Mouse (Mus musculus) MEL (cell line): ENCODE data around the gene Ftcd. TPM values are rescaled to one million over a fixed set of nuclear protein-coding genes. Genes with fewer than 3 reads are reported as not detected.
A peak's percentile ranks its signal among the peaks of the same experiment; 100 is the strongest.

ENCODE experiments used
- DNase-seq: peaks from one replicate; pipeline ENCODE4 v3.0.0; 2011; ENCODE audit warnings: low read depth, low spot score
- H3K27ac ChIP-seq: 2 replicates; pipeline ENCODE4 v1.5.1; 2012; ENCODE audit warnings: low read depth, mild to moderate bottlenecking, control low read depth, low read length, moderate library complexity; ENCODE audit not compliant: control insufficient read depth
- H3K27me3 ChIP-seq, 2 experiments: fragments of 150-350 bp in 1 of 2; sonication (generic) in 1 of 2; 2 replicates each; pipeline ENCODE4 v1.6.1; 2012; ENCODE audit warnings: low read length in 2 of 2, mild to moderate bottlenecking in 2 of 2, improper control_type of control experiment in 1 of 2, moderate library complexity in 1 of 2; ENCODE audit not compliant: insufficient read depth in 2 of 2, control insufficient read depth in 1 of 2
- H3K36me3 ChIP-seq, 2 experiments: 2 replicates each; pipeline ENCODE4 v1.6.1; 2012 to 2014; ENCODE audit warnings: low read length in 2 of 2, improper control_type of control experiment in 1 of 2, inconsistent platforms in 1 of 2, mild to moderate bottlenecking in 1 of 2; ENCODE audit not compliant: insufficient read depth in 2 of 2, control insufficient read depth in 1 of 2
- H3K4me1 ChIP-seq, 2 experiments: fragments of 150-350 bp in 1 of 2; sonication (generic) in 1 of 2; 2 replicates each; pipeline ENCODE4 v1.6.1; 2012; ENCODE audit warnings: low read length in 2 of 2, improper control_type of control experiment in 1 of 2, mild to moderate bottlenecking in 1 of 2; ENCODE audit not compliant: insufficient read depth in 2 of 2, control insufficient read depth in 1 of 2
- H3K4me3 ChIP-seq, 2 experiments: fragments of 150-350 bp in 1 of 2; sonication (generic) in 1 of 2; 2 replicates each; pipeline ENCODE4 v1.5.1; 2012; ENCODE audit warnings: low read depth in 2 of 2, low read length in 2 of 2, mild to moderate bottlenecking in 2 of 2, moderate library complexity in 2 of 2, control low read depth in 1 of 2, improper control_type of control experiment in 1 of 2; ENCODE audit not compliant: control insufficient read depth in 1 of 2, insufficient read depth in 1 of 2
- H3K79me2 ChIP-seq: 2 replicates; pipeline ENCODE4 v1.6.1; 2012; ENCODE audit warnings: mild to moderate bottlenecking, low read length, moderate library complexity; ENCODE audit not compliant: control insufficient read depth, poor library complexity, insufficient read depth
- H3K9ac ChIP-seq: 2 replicates; pipeline ENCODE4 v1.6.1; 2012; ENCODE audit warnings: low read depth, mild to moderate bottlenecking, control low read depth, low read length, moderate library complexity; ENCODE audit not compliant: control insufficient read depth, poor library complexity, severe bottlenecking
- H3K9me3 ChIP-seq: fragments of 150-350 bp; sonication (generic); replicated peaks from 2 replicates; pipeline ENCODE4 v1.6.1; 2012; ENCODE audit warnings: mild to moderate bottlenecking, low read length, improper control_type of control experiment, moderate library complexity; ENCODE audit not compliant: insufficient read depth
- CHD2 ChIP-seq: IDR thresholded peaks from 2 replicates; pipeline ENCODE4 v1.6.1; 2011; ENCODE audit warnings: low read length, improper control_type of control experiment
- CTCF ChIP-seq, 3 experiments: IDR thresholded peaks in 2 of 3; conservative IDR thresholded peaks in 1 of 3; 2 replicates each; pipeline ENCODE4 v1.5.1; 2011 to 2012; ENCODE audit warnings: low read length in 3 of 3, low read depth in 2 of 3, mild to moderate bottlenecking in 2 of 3, improper control_type of control experiment in 1 of 3, inconsistent platforms in 1 of 3, mixed read lengths in 1 of 3, moderate library complexity in 1 of 3; ENCODE audit not compliant: control insufficient read depth in 1 of 3, insufficient read depth in 1 of 3, poor library complexity in 1 of 3, severe bottlenecking in 1 of 3
- GABPA ChIP-seq: IDR thresholded peaks from 2 replicates; pipeline ENCODE4 v1.6.1; 2012; ENCODE audit warnings: low read depth, mild to moderate bottlenecking, inconsistent platforms, low read length, improper control_type of control experiment, moderate library complexity
- GATA1 ChIP-seq: IDR thresholded peaks from 2 replicates; pipeline ENCODE4 v1.6.1; 2011; ENCODE audit warnings: low read depth, low read length, improper control_type of control experiment
- HCFC1 ChIP-seq: IDR thresholded peaks from 2 replicates; pipeline ENCODE4 v1.6.1; 2012; ENCODE audit warnings: low read depth, mild to moderate bottlenecking, inconsistent platforms, low read length, improper control_type of control experiment, moderate library complexity
- KAT2A ChIP-seq: conservative IDR thresholded peaks from 2 replicates; pipeline ENCODE4 v1.6.1; 2012; ENCODE audit warnings: low read depth, low read length, improper control_type of control experiment, inconsistent platforms
- MXI1 ChIP-seq: IDR thresholded peaks from 2 replicates; pipeline ENCODE4 v1.6.1; 2011; ENCODE audit warnings: mild to moderate bottlenecking, low read depth, low read length, improper control_type of control experiment
- MYB ChIP-seq: IDR thresholded peaks from 2 replicates; pipeline ENCODE4 v1.6.1; 2011; ENCODE audit warnings: mild to moderate bottlenecking, low read depth, low read length, improper control_type of control experiment
- MYC ChIP-seq: IDR thresholded peaks from 2 replicates; pipeline ENCODE4 v1.6.1; 2011; ENCODE audit warnings: low read depth, mild to moderate bottlenecking, low read length, improper control_type of control experiment, moderate library complexity
- NRF1 ChIP-seq: IDR thresholded peaks from 2 replicates; pipeline ENCODE4 v1.6.1; 2014; ENCODE audit warnings: low read depth, mild to moderate bottlenecking, inconsistent platforms, low read length, improper control_type of control experiment, moderate library complexity; ENCODE audit not compliant: poor library complexity, insufficient read depth, severe bottlenecking
- POLR2A ChIP-seq, 2 experiments: IDR thresholded peaks; 2 replicates each; pipeline ENCODE4 v1.6.1; 2011 to 2012; ENCODE audit warnings: low read length in 2 of 2, mild to moderate bottlenecking in 2 of 2, control low read depth in 1 of 2, improper control_type of control experiment in 1 of 2, low read depth in 1 of 2, moderate library complexity in 1 of 2; ENCODE audit not compliant: control insufficient read depth in 1 of 2, insufficient read depth in 1 of 2, poor library complexity in 1 of 2
- POLR2AphosphoS5 ChIP-seq: IDR thresholded peaks from 2 replicates; pipeline ENCODE4 v1.6.1; 2012; ENCODE audit warnings: low read depth, borderline replicate concordance, mild to moderate bottlenecking, inconsistent platforms, low read length, moderate library complexity, mixed read lengths
- RCOR1 ChIP-seq: IDR thresholded peaks from 2 replicates; pipeline ENCODE4 v1.6.1; 2012; ENCODE audit warnings: low read depth, mild to moderate bottlenecking, inconsistent platforms, low read length, improper control_type of control experiment
- SMC3 ChIP-seq: IDR thresholded peaks from 2 replicates; pipeline ENCODE4 v1.6.1; 2011; ENCODE audit warnings: low read depth, low read length, improper control_type of control experiment
- TAL1 ChIP-seq: IDR thresholded peaks from 2 replicates; pipeline ENCODE4 v1.6.1; 2012; ENCODE audit warnings: mild to moderate bottlenecking, inconsistent platforms, low read length, moderate library complexity, mixed read lengths
- USF1 ChIP-seq: IDR thresholded peaks from 2 replicates; pipeline ENCODE4 v1.6.1; 2014; ENCODE audit warnings: low read depth, mild to moderate bottlenecking, inconsistent platforms, low read length, improper control_type of control experiment, moderate library complexity
- ZKSCAN1 ChIP-seq: IDR thresholded peaks from 2 replicates; pipeline ENCODE4 v1.6.1; 2012; ENCODE audit warnings: low read depth, mild to moderate bottlenecking, inconsistent platforms, low read length, improper control_type of control experiment, moderate library complexity
- ZNF384 ChIP-seq: IDR thresholded peaks from 2 replicates; pipeline ENCODE4 v1.6.1; 2012; ENCODE audit warnings: low read depth, mild to moderate bottlenecking, inconsistent platforms, low read length, improper control_type of control experiment
- polyA plus RNA-seq, 2 experiments: library from polyadenylated mRNA; stranded (reverse) in 1 of 2; unstranded in 1 of 2; fragments of >175 nt in 1 of 2; fragments of >200 nt in 1 of 2; gene quantifications; 2 replicates each; pipeline versions ENCODE4 v1.2.1 to v1.2.4; 2012; ENCODE audit warnings: low replicate concordance in 2 of 2, low read depth in 1 of 2; ENCODE audit not compliant: insufficient read length in 2 of 2, insufficient read depth in 1 of 2, missing spikeins in 1 of 2
- total RNA-seq: library from RNA; depleted of rRNA; stranded (reverse); fragments of 300-350 nt; gene quantifications from 2 replicates; pipeline ENCODE4 v1.2.3, GENCODE M21; 2012

Ftcd gene
- total and polyA plus RNA-seq, 3 experiments: not detected

GRCm38 (mm10) chr10:76554061-76554460 lies 21.4 kb upstream of the Ftcd start:
- Histone ChIP-seq H3K27ac (no peak overlapping the region), H3K4me1 (no peaks in the 10 kb centered on the region), H3K79me2 (no peaks in the 10 kb centered on the region), H3K9me3 (no peaks in the 10 kb centered on the region), H3K27me3 (no peaks in the 10 kb centered on the region)
- no peak for TF ChIP-seq TAL1
- TF ChIP-seq SMC3: no peak
- peak; percentile 14; the same call in 1 of the 2 replicates for TF ChIP-seq GATA1
- no peak for TF ChIP-seq NRF1
- TF ChIP-seq HCFC1: no peak
- TF ChIP-seq, all 39 proteins: peak for 1
- Histone ChIP-seq H3K36me3 (peaks cover 0 to 3% of the 10 kb centered on the region in 2 experiments; a peak in 1 of 4 replicates), H3K4me3 (no peak overlapping the region), H3K9ac (no peak overlapping the region)
- DNase-seq: no peak

GRCm38 (mm10) chr10:76561972-76562371 lies 13.5 kb upstream of the Ftcd start, which contains the start of gene Spatc1l:
Gene Spatc1l, plus strand, starts transcription at chr10:76562272.
- Histone ChIP-seq H3K27me3 (no peaks in the 10 kb centered on the region; a peak in 2 of 4 replicates), H3K4me1 (no peaks in the 10 kb centered on the region), H3K36me3 (no peaks in the 10 kb centered on the region), H3K9me3 (no peaks in the 10 kb centered on the region), H3K9ac (no peak within 1 kb of the TSS), H3K27ac (no peak within 1 kb of the TSS), H3K79me2 (no peaks in the 10 kb centered on the region), H3K4me3 (no peak within 1 kb of the TSS)
- TF ChIP-seq TAL1 (no peak), USF1 (no peak)
- no peak for DNase-seq

GRCm38 (mm10) chr10:76569996-76570685 lies 5.3 kb upstream of the Ftcd start:
- H3K79me2 ChIP-seq: no peaks in the 10 kb centered on the region
- H3K27ac ChIP-seq: no peak overlapping the region
- TF ChIP-seq MYB (no peak), KAT2A (no peak), POLR2AphosphoS5 (no peak), RCOR1 (no peak), MYC (no peak), CTCF (IDR thresholded peaks at IDR 0.05 in 2 of 3, conservative IDR thresholded peaks at IDR 0.05 in 1 of 3; ENCODE audit: control insufficient read depth in 1 of 3, insufficient read depth in 1 of 3, low read depth in 2 of 3, low read length in 3 of 3, poor library complexity in 1 of 3, severe bottlenecking in 1 of 3) (no peak), NRF1 (no peak), ZKSCAN1 (no peak), MXI1 (no peak), CHD2 (no peak), GABPA (no peak), SMC3 (no peak), HCFC1 (no peak), POLR2A (IDR thresholded peaks at IDR 0.05; ENCODE audit: control insufficient read depth in 1 of 2, insufficient read depth in 1 of 2, low read depth in 1 of 2, low read length in 2 of 2, poor library complexity in 1 of 2) (no peak), ZNF384 (no peak)
- H3K9ac ChIP-seq: no peak overlapping the region
- 0 out of 4 replicates have a peak, but pooled peaks cover 0 to 3% of the 10 kb centered on the region in 2 experiments for H3K4me1 ChIP-seq
- H3K27me3 ChIP-seq: peaks cover 0 to 2% of the 10 kb centered on the region in 2 experiments; a peak in 2 of 4 replicates
- H3K4me3 ChIP-seq: no peak overlapping the region
- DNase-seq: no peak
- no peaks in the 10 kb centered on the region for H3K9me3 ChIP-seq
- no peaks in the 10 kb centered on the region for H3K36me3 ChIP-seq
